Mouse (Mus musculus) cerebral cortex, adult 2 months (tissue): ENCODE results near the gene Arhgap31.

Experiments used
- WGBS: fragments of 180-500 bp; shearing (Covaris S2); methylation state at CpG from one replicate; pipeline ENCODE4 v1.1.7; 2018; 5-methylcytosine and 5-hydroxymethylcytosine counted together

Gene Arhgap31

DNA sequence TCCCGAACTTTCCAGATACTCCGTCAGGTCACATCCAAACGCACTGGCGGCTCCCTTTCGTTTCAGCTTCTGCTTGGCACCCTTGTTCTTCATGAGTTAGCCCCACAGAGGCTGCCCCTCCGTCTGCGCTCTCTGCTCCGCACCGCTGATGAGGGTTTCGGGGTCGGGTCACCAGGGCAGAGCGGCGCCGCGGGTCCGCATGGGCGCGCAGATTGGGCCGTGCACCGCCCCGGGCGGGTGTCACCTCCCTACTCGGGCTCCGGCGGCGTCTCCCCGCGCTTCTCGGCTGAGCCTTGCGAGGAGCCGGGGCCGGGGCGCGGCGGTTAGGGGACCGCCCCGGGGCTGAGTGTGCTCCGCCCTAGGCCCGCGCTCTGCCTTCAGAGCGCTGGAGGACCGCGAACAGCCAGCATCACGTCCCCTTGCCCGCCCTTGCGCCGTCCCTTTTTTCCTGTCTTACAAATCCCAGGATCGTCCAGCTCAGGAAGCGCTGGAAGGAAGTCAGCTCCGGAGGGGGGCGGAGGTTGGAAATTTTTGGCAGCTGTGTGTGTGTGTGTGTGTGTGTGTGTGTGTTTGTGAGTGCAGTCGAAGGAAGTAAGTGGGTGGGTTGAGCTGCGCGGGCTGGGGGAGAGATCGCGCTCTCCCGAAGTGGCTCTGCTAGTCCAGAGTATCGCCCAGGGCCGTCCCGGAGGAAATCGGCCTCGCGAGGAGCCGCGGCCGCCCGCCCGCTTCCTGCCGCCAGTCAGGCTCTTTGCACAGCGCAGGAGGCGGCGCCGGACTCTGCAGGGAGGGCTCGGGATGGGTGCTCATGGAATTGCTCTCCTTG, at the start of gene Arhgap31:
Arhgap31 (minus strand) TSS at position 694 of the 823 bp plus-strand sequence.
- under 1% methylated on average over 74 of the region's 74 CpGs for WGBS

DNA sequence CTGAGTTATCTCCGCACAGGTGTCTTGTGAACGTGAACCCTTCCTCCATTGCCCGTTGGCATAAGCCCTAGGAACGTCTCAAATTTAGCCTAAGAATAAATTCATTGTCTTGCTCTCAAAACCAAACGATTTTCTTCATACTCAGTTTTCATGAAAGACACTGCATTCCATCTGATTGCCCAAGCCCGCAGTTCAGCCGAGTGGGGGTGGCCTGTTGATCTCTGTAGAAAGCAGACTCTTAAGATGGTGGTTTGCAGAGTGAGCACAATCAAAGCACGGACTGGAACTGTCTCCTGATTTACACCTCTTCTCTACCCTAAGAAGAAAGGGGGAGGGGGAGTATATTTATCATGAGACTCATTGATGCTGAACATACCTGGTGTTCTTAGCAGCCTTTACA, 49.3 kb upstream of the Arhgap31 start:
- WGBS: 89% methylated on average over 8 of the region's 8 CpGs

DNA sequence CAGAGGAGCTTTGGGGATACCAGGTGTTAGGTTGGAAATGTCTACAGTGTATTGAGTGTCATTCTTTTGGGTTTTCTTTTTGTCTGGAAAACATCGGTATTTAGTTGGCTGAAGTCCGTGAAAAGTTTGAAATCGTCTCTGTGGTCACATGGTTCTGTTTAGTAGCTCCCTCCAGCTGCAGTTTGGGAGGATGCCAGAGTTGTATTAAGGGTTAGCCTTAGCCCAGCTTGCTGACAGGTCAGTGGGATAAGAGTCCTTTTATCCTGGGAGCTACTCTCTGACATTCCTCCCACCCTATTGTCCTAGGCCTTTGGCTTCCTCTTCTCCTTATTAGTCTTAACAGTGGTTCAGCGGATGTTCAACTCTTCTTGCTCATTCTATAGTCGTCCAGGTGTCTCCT, 48.9 kb upstream of the Arhgap31 start:
- 89% methylated on average over 5 of the region's 5 CpGs for WGBS

DNA sequence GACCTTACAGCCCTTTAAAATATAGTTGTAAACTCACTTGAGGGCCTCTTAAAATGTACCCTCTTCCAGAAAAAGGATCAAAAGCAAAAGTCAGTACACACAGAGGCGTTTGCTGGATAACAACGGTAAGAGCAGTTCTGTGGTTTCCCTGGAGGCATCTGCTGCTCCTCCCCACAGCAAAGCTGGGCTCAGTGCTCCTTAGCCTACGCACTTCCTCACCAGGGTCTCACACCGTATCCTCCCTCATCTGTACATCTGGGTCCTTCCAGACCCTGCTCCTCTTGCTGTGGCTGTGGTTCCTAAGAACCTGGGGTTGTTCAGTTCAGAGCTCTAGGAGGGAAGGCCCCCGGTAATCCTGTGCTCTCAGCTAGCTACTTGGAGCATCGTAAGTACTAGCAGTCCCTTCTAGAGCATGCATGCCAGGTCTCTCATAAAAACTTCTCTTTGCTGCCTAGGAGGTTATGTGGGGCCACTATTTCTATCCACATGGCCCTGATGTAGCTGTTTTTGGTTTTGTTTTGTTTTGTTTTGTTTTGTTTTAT, 47.8 kb upstream of the Arhgap31 start:
- WGBS: 78% methylated on average over 6 of the region's 6 CpGs

DNA sequence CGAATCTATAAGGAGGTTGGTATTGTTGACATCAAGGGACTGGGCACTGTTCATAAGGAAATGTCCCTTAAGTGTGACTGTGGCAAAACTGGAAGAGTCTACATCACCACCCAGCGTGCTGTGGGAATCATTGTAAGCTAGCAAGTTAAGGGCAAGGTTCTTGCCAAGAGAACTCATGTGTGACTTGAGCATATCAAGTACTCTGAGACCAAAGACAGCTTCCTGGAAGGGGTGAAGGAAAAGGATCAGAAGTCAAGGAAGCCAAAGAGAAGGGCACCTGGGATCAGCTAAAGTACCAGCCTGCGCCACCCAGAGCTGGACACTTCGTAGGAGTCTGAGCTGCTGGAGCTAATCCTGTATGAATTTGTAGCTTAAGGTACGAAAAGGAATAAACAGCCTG, 47.2 kb upstream of the Arhgap31 start:
- WGBS: 97% methylated on average over 5 of the region's 5 CpGs

DNA sequence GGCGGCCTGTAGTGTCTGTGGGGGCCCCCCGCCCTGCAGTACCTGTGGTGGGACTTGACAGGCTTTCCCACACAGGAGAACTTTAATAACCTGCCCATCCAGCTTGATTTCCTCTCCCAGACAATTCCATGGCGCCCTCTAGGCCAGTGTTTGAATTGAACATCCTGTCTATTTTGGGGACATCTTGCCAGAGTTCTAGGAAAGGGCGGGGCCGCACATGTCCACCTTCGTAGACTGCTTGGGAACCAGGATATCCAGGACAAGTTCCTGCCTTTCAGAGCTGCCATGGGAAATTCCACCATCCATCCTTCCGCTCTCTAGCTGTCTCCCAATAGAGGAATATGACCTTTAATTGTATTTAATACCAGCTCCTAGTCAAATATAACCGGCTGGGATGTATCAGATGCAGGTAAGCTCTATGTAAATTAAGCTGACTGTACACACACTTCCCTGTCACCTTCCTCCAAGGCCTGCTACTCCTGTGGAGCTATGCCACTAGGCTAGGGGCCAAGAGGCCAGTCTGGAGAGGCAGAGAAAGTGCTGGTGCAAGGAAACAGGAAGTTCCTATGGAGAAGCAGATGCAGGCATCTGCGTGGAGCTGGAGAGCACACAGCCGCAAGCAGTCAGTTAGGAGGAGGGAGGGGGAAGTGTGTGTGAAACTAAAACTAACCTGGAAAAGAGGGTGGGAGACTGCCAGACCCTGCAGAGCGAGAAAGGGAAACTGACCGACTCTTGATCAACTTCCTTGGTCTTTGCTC, 45.2 kb upstream of the Arhgap31 start:
- 77% methylated on average over 12 of the region's 12 CpGs for WGBS

DNA sequence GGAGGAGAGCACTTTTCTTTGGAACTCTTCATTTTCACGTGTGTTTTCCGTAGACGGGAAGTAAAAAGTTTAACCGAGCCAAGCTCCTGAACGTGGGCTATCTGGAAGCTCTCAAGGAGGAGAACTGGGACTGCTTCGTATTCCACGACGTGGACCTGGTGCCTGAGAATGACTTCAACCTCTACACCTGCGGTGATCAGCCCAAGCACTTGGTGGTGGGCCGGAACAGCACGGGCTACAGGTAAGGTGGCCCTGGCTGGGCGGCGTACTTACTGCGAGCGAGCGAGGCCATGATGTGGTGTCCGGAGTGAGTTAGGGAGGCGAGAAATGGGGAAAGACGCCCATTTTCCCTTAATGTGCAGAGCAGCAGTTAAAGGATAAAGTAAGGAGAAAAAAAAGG, 44.6 kb upstream of the Arhgap31 start:
- 92% methylated on average over 19 of the region's 19 CpGs for WGBS

DNA sequence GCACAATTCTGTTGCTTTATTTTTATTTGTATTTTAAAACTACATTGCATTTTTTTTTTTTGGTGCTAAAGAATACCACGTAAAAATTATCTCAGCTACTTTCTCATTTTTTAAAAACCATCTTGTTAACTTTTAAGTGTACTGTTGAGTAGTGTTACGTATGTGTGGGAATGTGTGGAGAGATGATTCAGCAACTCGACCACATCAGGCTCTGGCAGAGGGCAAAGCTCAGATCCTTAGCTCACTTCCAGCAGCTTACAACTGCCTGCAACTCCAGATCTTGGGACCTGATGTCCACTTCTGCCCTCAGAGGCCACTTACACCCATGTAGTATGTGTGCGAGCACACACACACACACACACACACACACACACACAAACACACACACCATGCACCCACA, 43.5 kb upstream of the Arhgap31 start:
- WGBS: 46% methylated on average over 4 of the region's 4 CpGs

DNA sequence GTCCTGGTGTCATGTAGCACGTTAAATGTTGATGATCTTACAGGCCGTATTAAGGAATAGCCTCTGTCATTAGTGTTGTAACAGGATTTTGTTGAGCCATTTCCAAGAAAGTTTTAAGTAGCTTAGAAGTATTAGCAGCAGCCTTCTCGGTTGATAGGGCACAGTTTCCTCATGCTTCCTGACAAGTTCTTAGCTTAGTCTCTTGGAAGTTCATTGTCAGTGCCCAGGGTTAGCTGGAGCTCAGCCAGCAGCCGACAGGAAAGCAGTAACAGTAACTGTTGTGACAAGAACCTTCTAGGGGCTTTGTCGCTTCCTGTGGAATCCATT, 43.1 kb upstream of the Arhgap31 start:
- WGBS: 48% methylated on average over 5 of the region's 5 CpGs

DNA sequence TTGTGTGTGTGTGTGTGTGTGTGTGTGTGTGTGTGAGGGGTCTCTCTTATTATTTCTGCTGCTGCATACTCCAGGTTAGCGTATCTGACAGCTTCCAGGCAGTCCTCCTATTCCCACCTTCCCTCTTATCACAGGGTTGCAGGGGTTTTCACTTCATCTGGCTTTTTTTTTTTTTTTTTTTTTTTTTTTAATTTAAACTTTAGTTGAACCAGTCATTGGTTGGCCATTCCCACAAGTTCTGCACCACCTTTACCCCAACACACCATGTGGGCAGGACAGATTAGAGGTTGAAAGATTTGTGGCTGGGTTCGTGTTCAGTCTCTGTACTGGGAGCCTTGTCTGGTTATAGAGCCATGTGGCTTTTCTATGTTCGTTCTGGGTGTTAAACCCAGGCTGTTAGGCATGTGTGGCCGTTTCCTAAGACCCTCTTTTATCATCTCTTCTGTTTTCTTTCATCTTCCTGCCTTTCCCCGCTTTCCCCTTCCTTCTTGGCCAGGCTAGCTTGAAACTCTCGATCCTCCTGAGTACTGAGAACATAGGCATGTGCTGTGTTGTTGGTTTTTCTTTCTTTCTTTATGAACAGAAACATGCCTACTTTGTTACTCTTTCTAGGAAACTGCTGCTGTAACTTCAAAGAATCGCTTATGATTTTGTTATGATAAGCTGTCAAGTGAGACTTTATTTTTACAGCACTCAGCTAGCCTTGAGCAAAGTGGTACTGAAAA, 42.5 kb upstream of the Arhgap31 start:
- WGBS: 67% methylated on average over 7 of the region's 7 CpGs

DNA sequence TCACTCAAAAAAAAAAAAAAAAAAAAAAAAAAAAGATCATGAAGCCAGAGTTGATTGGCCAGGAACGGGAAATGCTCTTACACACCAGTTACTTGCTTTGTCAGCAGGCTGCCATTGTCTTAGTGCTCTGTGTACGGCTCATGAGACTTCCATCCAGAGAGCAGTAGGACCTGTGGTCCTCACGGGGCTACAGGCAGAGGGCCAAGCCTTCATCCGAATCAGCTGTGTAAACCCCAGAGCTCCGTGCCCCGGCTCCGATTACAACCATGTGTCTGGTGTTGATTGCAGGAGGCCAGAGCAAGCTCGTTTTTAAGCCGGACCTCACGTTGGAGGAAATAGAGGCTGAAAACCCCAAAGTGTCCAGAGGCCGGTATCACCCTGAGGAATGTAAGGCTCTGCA, 40.6 kb upstream of the Arhgap31 start:
- 57% methylated on average over 11 of the region's 11 CpGs for WGBS

DNA sequence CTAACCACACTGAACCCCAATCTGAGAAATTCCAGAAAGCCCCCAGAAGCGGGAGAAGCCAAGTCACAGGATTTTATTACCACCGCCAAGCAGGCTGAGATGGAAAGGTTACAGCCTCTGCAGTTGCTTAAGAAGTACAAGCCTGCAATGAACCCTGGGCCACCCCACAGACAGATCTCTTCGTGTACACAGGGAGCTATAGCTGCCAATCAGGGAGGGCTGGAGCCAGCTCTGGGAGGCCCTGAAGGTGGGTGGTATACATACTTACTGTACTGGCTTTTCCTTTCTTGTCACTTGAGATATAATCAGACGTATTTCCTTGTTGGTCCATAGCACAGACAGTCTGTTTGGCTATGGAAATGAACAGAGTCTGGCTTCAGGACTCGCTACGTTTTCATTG, 37.7 kb upstream of the Arhgap31 start:
- WGBS: 80% methylated on average over 6 of the region's 6 CpGs

DNA sequence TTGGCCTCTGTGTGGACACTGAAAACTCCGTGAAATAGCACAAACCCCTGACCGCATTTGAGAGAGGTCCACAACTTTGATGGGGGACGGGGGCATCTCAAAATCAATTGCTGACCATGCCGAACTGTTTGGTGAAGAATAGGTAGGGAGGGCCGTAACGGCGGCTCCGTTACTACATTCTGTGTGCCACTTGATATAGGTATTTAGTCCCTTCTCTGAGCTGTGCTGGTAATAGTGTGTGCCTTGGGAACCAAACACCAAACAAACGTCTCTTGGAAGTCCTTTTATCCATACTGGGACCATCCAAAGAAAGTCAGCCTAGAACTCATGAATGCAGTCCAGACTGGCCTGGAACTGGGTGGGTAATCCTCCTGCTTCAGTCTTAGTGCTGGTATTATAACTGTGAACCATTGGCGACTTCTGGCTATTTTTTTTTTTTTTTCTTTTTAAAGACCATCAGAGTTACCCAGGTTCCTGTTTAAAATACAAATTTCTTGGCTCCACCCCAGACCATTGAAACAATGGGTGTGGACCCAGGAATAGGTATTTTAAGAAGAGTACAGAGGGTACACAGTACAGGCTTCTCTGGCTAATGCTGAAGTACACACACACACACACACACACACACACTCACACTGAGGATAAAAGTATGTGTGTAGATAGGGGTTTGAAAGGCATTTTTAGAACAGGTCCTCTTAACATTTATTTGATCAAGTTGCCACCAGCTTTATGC, 31.0 kb upstream of the Arhgap31 start:
- WGBS: 90% methylated on average over 10 of the region's 10 CpGs

DNA sequence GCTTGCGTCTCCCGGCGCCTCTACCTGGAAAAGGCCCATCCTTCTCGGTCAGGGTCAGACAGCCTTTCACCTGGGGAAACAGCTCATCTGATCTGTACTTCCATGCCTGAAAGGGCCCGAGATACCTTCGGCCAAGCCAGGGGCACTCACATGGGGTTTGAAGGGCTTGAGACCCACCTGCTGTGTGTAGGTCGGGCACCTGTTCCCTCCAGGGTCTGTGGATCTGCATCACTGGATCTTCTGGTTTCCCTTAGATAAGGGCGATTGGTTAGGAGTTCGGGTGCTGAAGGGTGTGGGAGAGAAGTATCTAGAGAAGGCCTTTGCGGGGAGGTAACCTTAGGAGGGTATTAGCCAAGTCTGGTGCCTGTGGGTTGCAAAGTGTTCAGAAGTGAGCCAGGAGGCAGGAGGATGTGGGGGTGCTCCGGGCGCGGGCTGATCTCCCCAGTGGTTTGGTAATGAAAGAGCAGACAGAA, 29.6 kb upstream of the Arhgap31 start:
- WGBS: under 1% methylated on average over 13 of the region's 13 CpGs

DNA sequence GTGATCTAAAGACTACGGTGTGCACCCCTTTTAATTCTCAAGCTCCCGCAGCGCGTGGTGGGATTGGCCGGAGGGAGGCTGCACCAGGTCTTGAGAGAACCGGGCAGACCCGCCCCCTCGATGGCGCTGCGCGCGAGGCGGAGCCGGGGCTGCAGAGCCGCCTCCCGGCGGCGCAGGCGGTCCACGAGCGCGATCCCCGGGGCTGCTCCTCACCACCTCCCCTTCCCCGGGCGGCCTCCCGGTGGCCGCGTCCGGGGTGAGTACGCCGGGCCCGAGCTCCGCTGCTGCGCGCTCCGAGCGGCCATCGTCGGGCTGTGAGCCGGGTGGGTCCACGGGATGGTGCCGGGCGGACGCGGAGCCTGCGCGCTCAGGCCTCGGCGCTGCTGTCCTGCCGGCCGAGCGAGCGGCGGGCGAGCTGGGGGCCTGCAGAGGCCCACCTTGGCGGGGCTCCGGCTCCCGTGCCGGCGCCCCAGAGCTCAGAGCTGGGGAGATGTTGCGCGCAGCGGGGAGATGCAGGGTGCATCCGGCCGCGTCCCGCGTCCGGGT, 29.1 kb upstream of the Arhgap31 start, which contains the start of gene B4galt4:
B4galt4 (plus strand) TSS at position 152 of the 546 bp plus-strand sequence.
- WGBS: under 1% methylated on average over 68 of the region's 69 CpGs

DNA sequence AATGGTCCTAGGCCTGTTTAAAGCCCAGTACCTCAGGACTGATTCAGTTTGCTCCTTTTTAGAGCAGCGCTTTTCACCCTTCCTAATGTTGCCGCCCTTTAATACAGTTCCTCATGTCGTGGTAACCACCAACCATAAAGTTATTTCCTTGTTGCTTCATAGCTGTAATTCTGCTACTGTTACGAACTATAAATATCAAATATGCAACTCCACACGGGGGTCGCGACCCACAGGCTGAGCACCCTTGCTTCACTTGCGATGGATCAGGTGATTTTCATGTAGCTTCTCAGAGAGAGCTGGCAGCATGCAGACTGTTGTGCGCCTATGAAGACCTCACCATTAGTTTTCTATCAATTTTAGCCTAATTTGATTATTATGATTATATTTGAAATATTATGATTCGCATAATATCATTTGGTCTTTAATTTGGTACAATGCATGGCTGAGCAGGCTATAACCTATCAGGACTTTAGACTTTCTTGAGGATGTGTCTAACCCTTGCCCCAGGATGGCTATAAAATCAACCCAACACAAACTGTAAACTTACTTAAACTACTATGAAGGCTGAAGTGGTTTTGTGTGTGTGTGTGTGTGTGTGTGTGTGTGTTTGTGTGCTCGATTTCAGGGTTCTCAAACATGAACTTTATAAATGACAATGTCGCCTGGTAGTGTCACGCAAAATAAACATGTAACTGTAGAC, 28.3 kb upstream of the Arhgap31 start:
- WGBS: 89% methylated on average over 13 of the region's 13 CpGs

DNA sequence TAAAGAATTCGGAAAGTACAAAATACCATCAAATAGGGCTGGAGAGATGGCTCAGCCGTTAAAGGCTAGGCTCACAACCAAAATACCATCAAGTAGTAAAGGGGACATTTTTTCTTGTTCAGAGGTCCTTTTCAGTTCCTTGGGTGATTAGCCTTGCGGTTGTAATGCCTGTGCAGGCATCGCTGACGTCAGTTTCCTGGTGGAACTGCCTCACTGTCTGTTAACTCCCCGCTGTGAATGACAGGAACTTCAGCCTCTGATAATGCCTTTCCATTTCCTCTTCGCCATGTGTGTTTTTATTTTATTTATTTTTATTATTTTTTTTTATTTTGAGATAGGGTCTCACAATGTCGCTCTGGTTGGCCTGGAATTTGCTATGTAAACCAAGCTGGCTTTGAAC, 17.8 kb upstream of the Arhgap31 start:
- WGBS: 47% methylated on average over 8 of the region's 8 CpGs

DNA sequence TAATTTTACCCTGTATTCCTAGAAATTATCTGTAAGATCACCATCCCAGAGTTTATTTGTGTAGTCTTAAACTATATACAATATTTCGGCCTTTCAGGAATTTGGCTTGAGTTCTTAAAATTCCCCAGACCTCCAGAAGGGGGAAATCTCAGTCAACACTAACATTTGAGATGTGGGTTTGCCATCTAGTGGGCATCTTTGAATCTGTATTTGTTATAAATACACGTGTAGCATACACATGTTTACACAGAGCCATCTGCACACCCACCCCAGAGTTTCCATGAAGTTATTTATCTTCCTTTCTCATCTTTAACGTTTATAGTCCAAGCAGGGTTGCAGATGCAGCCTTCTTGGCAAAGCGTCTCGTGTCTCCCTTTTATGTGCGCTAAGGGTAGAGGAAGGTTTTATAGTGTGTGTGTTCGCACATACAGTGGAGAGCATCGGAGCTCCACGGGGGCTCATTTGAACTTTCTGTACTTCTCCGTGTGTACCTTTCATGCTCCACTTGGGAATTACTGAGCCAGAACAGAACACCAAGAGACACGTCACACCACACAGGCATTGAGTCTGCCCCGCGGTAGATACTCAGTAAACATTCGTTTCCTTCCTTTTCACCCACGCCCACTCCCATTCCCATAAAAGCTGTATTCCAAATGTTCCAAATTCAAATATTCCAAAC, 16.7 kb upstream of the Arhgap31 start:
- WGBS: 19% methylated on average over 15 of the region's 15 CpGs

DNA sequence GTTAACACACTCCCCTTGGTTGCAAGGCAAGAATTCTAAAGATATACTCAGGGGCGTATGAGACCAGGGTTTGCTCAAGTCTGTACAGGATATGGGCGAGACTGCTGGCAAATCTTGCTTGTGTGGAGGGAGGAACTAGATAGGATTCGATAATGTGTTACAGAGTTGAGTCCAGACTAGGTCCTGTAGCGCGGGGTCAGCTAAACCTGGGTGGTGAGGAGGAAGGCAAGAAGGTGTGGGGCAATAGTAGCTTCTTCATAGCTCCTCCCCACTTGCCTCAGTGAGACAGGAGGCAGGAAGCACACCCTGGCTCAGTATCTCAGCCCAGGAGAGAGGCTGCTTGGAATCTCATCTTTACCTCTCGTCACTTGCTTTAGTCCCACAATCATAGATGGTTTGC, 16.1 kb upstream of the Arhgap31 start:
- WGBS: 57% methylated on average over 6 of the region's 6 CpGs

DNA sequence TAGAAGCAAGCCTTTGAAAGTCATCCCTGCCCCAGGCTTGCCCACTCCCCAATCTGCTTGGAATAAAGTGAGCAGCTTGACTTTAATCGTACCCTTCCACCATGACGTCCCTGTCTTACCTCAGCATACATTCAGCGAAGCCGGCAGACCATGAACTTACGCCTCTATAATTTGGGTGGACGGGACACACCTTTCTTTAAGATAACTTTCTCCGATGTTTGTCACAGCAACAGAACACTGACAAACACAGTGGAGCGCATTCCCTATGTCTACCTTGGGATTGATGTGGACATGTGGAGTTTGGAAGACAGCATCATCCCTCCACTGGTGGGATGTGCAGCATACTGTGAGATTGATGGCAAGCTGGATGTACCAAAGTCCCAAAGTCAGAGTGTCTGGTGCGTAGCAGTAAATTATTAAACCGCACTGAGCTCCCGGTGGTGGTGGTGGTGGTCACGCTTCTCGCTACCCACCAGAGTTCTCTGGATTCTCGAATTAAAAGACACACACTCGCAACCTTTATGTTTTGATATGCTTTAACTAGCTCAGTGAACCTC, 15.6 kb upstream of the Arhgap31 start:
- 90% methylated on average over 15 of the region's 15 CpGs for WGBS
